Mouse (Mus musculus) hindbrain, embryonic 16.5 days (tissue): ENCODE data around the gene Cdc42ep4. TPM values are rescaled to one million over a fixed set of nuclear protein-coding genes. Genes with fewer than 3 reads are reported as not detected.

Source experiments
- ATAC-seq: fragments of 200-750 bp; cut with Nextera tagmentation; 2 replicates; pipeline ENCODE4 v1.8.0; 2017; ENCODE audit warnings: moderate TSS enrichment, moderate library complexity
- H3K27ac ChIP-seq: fragments of 300-500 bp; sonication (generic); 2 replicates; pipeline ENCODE4 v1.5.1; 2014; ENCODE audit warnings: low read depth, mild to moderate bottlenecking, control low read depth, low read length, moderate library complexity
- H3K27me3 ChIP-seq: fragments of 300-500 bp; sonication (generic); replicated peaks from 2 replicates; pipeline ENCODE4 v1.6.1; 2014; ENCODE audit warnings: low read length; ENCODE audit not compliant: control insufficient read depth, insufficient read depth
- H3K36me3 ChIP-seq: fragments of 300-500 bp; sonication (generic); 2 replicates; pipeline ENCODE4 v1.6.1; 2014; ENCODE audit warnings: mild to moderate bottlenecking, low read length, moderate library complexity, mixed read lengths; ENCODE audit not compliant: control insufficient read depth, insufficient read depth
- H3K4me1 ChIP-seq: fragments of 300-500 bp; sonication (generic); 2 replicates; pipeline ENCODE4 v1.6.1; 2014; ENCODE audit warnings: low read depth, low read length; ENCODE audit not compliant: control insufficient read depth, insufficient read depth
- H3K4me2 ChIP-seq: fragments of 300-500 bp; sonication (generic); 2 replicates; pipeline ENCODE4 v1.6.1; 2014; ENCODE audit warnings: mild to moderate bottlenecking, low read length, control low read depth, moderate library complexity
- H3K4me3 ChIP-seq: fragments of 300-500 bp; sonication (generic); 2 replicates; pipeline ENCODE4 v1.5.1; 2014; ENCODE audit warnings: mild to moderate bottlenecking, low read length, control low read depth, moderate library complexity
- H3K9ac ChIP-seq: fragments of 300-500 bp; sonication (generic); 2 replicates; pipeline ENCODE4 v1.6.1; 2014; ENCODE audit warnings: low read depth, mild to moderate bottlenecking, control low read depth, low read length, moderate library complexity
- H3K9me3 ChIP-seq: fragments of 300-500 bp; sonication (generic); 2 replicates; pipeline ENCODE4 v1.6.1; 2014; ENCODE audit warnings: mild to moderate bottlenecking, low read length, moderate library complexity; ENCODE audit not compliant: control insufficient read depth
- WGBS: fragments of 180-500 bp; shearing (Covaris S2); extraction: QIAGEN DNeasy Blood & Tissue Kit; methylation state at CpG from one replicate; pipeline ENCODE4 v1.1.7; 2014; 5-methylcytosine and 5-hydroxymethylcytosine counted together
- polyA plus RNA-seq: library from polyadenylated mRNA; unstranded; fragments of >200 nt; fragmentation: Nextera tagmentation; extraction: Ambion mirVana; gene quantifications from 2 replicates; pipeline ENCODE4 v1.2.1, GENCODE M21; 2015

The Cdc42ep4 gene
- polyA plus RNA-seq, 1 experiment from 2014 or later, result 72.2 TPM

DNA sequence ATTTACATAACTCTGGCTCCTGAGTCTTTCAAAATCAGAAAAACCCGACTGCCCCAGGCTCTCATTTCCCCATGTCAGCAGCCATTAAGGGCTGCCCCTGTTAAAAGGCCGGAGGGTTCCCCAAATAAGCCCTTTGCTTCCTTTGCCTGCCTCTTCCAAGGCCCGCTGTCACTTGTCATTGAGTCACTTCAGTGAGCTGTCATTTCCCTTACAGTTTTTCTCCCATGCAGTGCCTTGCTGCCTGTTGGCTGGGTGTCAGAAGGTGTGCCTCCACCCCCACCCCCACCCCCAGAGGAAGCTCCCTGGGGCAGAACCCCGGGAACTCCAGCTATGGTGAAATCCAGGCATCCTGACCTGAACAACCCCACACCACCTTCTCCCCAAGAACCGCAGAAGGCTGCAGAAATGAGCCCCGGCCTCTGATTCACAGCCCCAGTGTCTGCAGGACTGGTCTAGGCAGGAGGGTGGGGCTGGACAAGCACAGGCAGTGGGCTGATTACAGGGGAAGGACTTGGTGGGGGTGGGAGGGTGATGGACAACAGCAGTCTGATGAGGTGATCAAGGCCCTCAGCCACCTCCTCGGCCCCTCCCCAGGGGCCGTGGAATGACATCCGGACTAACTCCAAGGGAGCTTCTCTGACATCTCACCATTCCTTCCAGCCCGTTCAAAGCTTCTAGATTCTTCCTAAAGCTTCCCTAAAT lies 14.8 kb upstream of the Cdc42ep4 start:
- Histone ChIP-seq H3K4me3 (no peak overlapping the region), H3K9ac (no peak overlapping the region), H3K4me2 (no peak overlapping the region), H3K27ac (no peak overlapping the region), H3K36me3 (no peaks in the 10 kb centered on the region), H3K9me3 (no peaks in the 10 kb centered on the region), H3K4me1 (0 out of 2 replicates have a peak, but pooled peaks cover 3% of the 10 kb centered on the region), H3K27me3 (no peaks in the 10 kb centered on the region)
- WGBS, result 58% methylated on average over 10 of the region's 10 CpGs
- ATAC-seq, result no peak

DNA sequence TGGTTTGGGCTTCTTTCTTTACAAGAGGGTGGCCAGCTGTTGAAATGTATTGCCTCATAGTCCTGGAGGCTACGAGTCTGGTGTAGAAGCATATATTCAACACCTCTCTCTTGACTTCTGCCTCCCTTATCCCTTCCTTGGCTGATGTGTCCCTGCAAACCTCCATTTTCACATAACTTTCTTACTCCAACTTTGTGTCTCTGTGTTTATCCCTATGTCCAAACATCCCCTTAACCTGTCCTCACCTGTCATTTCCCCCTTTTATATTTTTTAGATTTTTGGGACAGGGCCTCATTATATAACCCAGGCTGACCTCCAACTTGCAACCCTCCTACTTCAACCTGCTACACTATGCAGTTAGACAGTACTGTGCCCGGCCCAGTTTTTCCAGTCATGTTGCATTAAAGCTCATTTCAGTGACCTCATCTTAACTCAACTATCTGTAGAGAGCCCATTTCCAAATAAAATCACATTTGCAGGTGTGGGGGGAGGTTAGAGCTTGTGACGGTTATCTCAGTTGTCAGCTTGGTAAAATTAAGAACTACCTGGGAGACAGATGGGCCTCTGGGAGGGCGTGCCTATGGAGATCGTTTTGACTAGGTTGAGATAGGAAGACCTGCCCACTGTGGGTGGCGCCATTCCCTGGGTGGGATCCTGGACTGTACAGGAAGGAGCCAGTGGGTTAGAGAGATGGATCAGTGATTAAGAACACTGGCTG lies 12.6 kb upstream of the Cdc42ep4 start:
- Histone ChIP-seq H3K36me3 (no peaks in the 10 kb centered on the region), H3K9me3 (no peaks in the 10 kb centered on the region), H3K4me3 (no peak overlapping the region), H3K4me1 (0 out of 2 replicates have a peak, but pooled peaks cover 3% of the 10 kb centered on the region), H3K4me2 (no peak overlapping the region), H3K9ac (no peak overlapping the region), H3K27me3 (no peaks in the 10 kb centered on the region), H3K27ac (no peak overlapping the region)
- ATAC-seq, result no peak
- 91% methylated on average over 6 of the region's 6 CpGs for WGBS

DNA sequence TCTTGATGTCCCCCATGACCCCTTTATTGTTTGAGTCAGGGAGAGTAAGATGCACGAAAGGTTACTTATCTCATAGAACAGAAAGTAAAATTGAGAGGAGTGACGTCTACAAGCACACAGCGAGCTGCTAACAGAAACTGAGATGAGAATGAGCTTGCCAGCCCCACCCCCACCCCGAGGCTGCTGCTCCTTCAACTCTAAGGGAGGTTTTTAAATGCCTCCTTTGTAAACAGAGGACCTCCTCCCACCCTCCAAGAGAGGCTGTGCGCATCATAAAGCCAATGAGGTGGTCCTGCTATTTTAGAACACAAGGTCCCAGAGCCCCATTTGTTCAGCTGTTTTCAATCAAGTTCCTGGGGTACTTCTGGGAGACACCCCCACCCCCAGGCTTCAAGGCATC lies 11.8 kb upstream of the Cdc42ep4 start:
- Histone ChIP-seq H3K9ac (no peak overlapping the region), H3K36me3 (no peaks in the 10 kb centered on the region), H3K4me3 (no peak overlapping the region), H3K27ac (no peak overlapping the region), H3K4me2 (no peak overlapping the region), H3K27me3 (no peaks in the 10 kb centered on the region), H3K4me1 (0 out of 2 replicates have a peak, but pooled peaks cover 3% of the 10 kb centered on the region), H3K9me3 (no peaks in the 10 kb centered on the region)
- WGBS, result 17% methylated on average over 5 of the region's 5 CpGs
- ATAC-seq, result no peak

DNA sequence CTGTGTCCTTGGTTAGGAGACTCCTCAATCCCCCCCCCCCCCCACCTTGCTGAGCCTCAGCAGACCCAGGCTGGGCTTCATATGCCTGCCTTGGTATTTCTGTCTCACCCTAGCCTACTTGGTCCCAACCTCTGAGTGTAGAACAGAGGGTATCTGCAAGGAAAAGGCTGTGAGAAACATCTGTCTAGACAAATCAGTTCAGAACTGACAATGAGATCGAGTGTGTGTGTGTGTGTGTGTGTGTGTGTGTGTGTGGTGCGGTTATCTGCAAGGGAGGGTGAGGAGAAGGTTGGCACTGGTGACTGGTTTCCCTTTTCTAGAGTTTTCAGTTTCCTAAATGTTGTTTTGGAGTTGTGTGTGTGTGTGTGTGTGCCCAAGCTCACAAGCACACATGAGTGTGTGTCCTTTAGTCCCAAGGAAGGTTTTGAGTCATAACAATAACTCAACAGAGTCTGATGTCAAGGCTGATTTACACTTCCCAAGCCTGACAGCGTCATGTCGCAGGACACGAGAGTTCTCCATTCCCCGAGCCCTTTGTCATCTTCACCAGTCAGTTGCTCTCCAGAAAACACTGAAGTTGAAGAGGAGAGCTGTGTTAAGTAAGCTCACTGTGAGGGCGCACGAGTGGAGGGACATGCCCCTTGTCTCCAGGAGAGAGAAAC lies 10.6 kb upstream of the Cdc42ep4 start:
- H3K27ac ChIP-seq, result no peak overlapping the region
- H3K9me3 ChIP-seq, result no peaks in the 10 kb centered on the region
- 82% methylated on average over 8 of the region's 8 CpGs for WGBS
- H3K4me1 ChIP-seq, result 0 out of 2 replicates have a peak, but pooled peaks cover 3% of the 10 kb centered on the region
- no peaks in the 10 kb centered on the region for H3K27me3 ChIP-seq
- H3K36me3 ChIP-seq, result no peaks in the 10 kb centered on the region
- H3K4me3 ChIP-seq, result no peak overlapping the region
- H3K4me2 ChIP-seq, result no peak overlapping the region
- no peak for ATAC-seq
- H3K9ac ChIP-seq, result no peak overlapping the region

DNA sequence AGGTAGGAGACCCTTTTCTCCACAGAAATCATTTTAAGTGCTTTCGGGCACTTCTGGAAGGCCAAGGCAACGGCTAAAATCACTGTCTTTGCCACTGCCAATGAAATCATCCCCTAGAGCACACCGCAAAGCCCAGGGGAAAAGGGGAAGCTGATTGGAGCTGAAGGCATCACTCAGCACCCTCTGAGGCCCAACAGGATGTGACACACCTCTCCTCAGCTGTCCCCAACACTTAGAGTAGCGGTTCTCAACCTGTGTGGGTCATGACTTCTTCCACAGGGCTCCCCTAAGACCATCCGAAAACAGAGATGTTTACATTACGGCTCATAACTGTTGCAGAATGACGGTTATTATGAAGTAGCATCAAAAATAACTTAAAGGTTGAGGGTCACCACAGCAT lies 10.0 kb upstream of the Cdc42ep4 start:
- no peak overlapping the region for H3K27ac ChIP-seq
- no peaks in the 10 kb centered on the region for H3K27me3 ChIP-seq
- no peak overlapping the region for H3K4me3 ChIP-seq
- H3K4me1 ChIP-seq, result 0 out of 2 replicates have a peak, but pooled peaks cover 3% of the 10 kb centered on the region
- no peak overlapping the region for H3K9ac ChIP-seq
- no peak for ATAC-seq
- no peak overlapping the region for H3K4me2 ChIP-seq
- 93% methylated on average over 7 of the region's 7 CpGs for WGBS
- H3K36me3 ChIP-seq, result no peaks in the 10 kb centered on the region
- H3K9me3 ChIP-seq, result no peaks in the 10 kb centered on the region

DNA sequence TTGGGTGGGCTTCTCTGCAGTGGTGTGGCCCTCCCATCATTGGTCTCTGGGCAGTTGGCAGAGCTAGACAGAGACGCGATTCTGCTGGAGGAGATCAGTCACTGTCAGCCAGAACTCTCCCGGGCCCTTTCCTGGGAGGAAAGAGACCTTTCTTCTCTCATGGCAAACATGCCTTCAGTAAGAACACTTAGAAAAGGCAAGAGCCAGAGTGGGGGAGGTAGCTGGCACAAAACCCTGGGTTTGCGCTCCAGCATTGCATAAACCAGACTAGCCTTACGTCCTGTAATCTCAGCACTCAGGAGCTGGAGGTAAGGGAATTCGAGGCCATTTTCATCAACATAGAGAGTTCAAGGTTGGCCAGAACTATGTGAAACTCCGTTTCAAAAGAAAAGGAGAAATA lies 8.8 kb upstream of the Cdc42ep4 start:
- no peak overlapping the region for H3K9ac ChIP-seq
- 0 out of 2 replicates have a peak, but pooled peaks cover 3% of the 10 kb centered on the region for H3K4me1 ChIP-seq
- no peaks in the 10 kb centered on the region for H3K27me3 ChIP-seq
- no peaks in the 10 kb centered on the region for H3K9me3 ChIP-seq
- no peak overlapping the region for H3K4me2 ChIP-seq
- ATAC-seq, result peak; percentile 65
- H3K27ac ChIP-seq, result no peak overlapping the region
- H3K4me3 ChIP-seq, result no peak overlapping the region
- H3K36me3 ChIP-seq, result no peaks in the 10 kb centered on the region
- WGBS, result 60% methylated on average over 7 of the region's 7 CpGs

DNA sequence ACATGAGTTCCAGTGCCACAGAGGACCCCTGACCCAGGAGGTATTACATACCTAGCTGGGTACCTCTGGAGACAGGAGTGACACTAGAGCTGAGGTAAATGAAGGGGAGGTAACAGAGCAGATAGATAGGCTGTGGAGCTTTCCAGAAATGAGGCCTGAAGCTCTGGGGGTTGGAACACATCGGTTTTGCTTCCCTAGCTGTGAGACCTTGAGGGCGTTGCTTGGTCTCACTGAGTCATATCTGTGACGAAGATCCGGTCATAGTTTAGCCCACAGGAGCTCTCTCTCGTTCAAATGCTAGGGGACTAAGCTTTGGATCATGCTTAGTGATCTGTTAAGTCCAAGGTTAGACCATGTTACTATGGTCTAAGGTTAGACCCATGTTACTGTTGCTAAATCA lies 7.2 kb upstream of the Cdc42ep4 start:
- 88% methylated on average over 5 of the region's 5 CpGs for WGBS
- Histone ChIP-seq H3K4me1 (0 out of 2 replicates have a peak, but pooled peaks cover 3% of the 10 kb centered on the region), H3K9me3 (no peaks in the 10 kb centered on the region), H3K4me3 (no peak overlapping the region), H3K4me2 (no peak overlapping the region), H3K27me3 (no peaks in the 10 kb centered on the region), H3K9ac (no peak overlapping the region), H3K27ac (no peak overlapping the region), H3K36me3 (no peaks in the 10 kb centered on the region)
- ATAC-seq, result no peak

DNA sequence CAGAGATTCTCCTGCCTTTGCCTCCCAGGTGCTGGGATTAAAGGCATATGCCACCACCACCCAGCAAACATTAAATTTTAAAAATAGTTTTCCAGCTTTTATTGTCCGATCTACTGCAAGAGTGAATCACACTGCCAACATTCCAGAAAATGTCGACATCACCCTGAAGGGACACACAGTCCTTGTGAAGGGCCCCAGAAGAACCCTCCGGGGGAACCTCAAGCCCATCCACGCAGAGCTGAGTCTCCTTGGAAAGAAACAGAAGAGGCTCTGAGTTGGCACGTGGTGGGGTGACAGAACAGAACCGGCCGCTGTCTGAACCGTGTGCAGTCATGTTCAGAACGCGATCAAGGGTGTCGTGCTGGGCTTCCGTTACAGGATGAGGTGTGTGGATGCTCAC lies 4.9 kb upstream of the Cdc42ep4 start:
- H3K27me3 ChIP-seq, result no peaks in the 10 kb centered on the region
- no peak for ATAC-seq
- H3K27ac ChIP-seq, result no peak overlapping the region
- H3K9me3 ChIP-seq, result no peaks in the 10 kb centered on the region
- peaks cover 4% of the 10 kb centered on the region for H3K4me1 ChIP-seq
- no peaks in the 10 kb centered on the region for H3K36me3 ChIP-seq
- no peak overlapping the region for H3K9ac ChIP-seq
- no peak overlapping the region for H3K4me3 ChIP-seq
- 94% methylated on average over 12 of the region's 12 CpGs for WGBS
- H3K4me2 ChIP-seq, result no peak overlapping the region

DNA sequence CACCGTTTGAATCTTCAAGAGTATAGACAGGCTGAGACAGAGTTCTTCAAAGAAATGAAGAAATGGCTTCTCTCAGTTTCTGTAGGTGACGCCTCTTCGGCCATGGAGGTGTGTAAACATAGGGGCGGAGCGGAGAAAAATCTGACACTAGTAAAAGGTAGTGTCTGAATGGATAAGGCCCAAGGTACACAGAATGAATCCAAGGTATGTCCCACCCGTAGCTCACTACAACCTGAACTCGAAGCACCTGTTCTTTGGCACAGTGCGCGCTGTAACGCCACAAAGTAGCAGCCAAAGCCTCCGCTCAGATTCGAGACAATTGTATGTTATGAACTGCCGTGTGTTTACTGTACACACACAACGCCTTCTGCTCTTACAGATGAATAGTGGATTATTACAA lies 4.2 kb upstream of the Cdc42ep4 start:
- Histone ChIP-seq H3K27ac (no peak overlapping the region), H3K9me3 (no peaks in the 10 kb centered on the region), H3K36me3 (no peaks in the 10 kb centered on the region), H3K9ac (no peak overlapping the region), H3K4me1 (peaks cover 4% of the 10 kb centered on the region), H3K4me3 (no peak overlapping the region), H3K27me3 (no peaks in the 10 kb centered on the region), H3K4me2 (no peak overlapping the region)
- no peak for ATAC-seq
- WGBS, result 95% methylated on average over 14 of the region's 14 CpGs
